Mouse (Mus musculus) forebrain, embryonic 16.5 days (tissue): ENCODE measurements around the gene Vasn. TPM values are rescaled to one million over a fixed set of nuclear protein-coding genes. Genes with fewer than 3 reads are reported as not detected.
A peak's percentile ranks its signal among the peaks of the same experiment; 100 is the strongest.

Source experiments
- ATAC-seq: fragments of 200-750 bp; cut with Nextera tagmentation; 2 replicates; pipeline ENCODE4 v1.8.0; 2017; ENCODE audit warnings: mild to moderate bottlenecking, moderate library complexity
- H3K27ac ChIP-seq: fragments of 300-500 bp; sonication (generic); 2 replicates; pipeline ENCODE4 v1.5.1; 2014; ENCODE audit warnings: low read length, control low read depth
- H3K27me3 ChIP-seq: fragments of 300-500 bp; sonication (generic); replicated peaks from 2 replicates; pipeline ENCODE4 v1.6.1; 2014; ENCODE audit warnings: low read length; ENCODE audit not compliant: control insufficient read depth, insufficient read depth
- H3K36me3 ChIP-seq: fragments of 300-500 bp; sonication (generic); 2 replicates; pipeline ENCODE4 v1.6.1; 2014; ENCODE audit not compliant: control insufficient read depth, insufficient read depth
- H3K4me1 ChIP-seq: fragments of 300-500 bp; sonication (generic); replicated peaks from 2 replicates; pipeline ENCODE4 v1.6.1; 2014; ENCODE audit warnings: low read length; ENCODE audit not compliant: control insufficient read depth, insufficient read depth
- H3K4me2 ChIP-seq: fragments of 300-500 bp; sonication (generic); 2 replicates; pipeline ENCODE4 v1.6.1; 2014; ENCODE audit warnings: mild to moderate bottlenecking, low read length, control low read depth
- H3K4me3 ChIP-seq: fragments of 300-500 bp; sonication (generic); replicated peaks from 2 replicates; pipeline ENCODE4 v1.5.1; 2014; ENCODE audit warnings: mild to moderate bottlenecking, low read length, control low read depth
- H3K9ac ChIP-seq: fragments of 300-500 bp; sonication (generic); replicated peaks from 2 replicates; pipeline ENCODE4 v1.6.1; 2014; ENCODE audit warnings: low read depth, low read length, control low read depth
- H3K9me3 ChIP-seq: fragments of 300-500 bp; sonication (generic); 2 replicates; pipeline ENCODE4 v1.6.1; 2016; ENCODE audit warnings: low read length; ENCODE audit not compliant: control insufficient read depth
- WGBS: fragments of 180-500 bp; shearing (Covaris S2); extraction: QIAGEN DNeasy Blood & Tissue Kit; methylation state at CpG from one replicate; pipeline ENCODE4 v1.1.7; 2014; 5-methylcytosine and 5-hydroxymethylcytosine counted together
- polyA plus RNA-seq: library from polyadenylated mRNA; unstranded; fragments of >200 nt; fragmentation: Nextera tagmentation; extraction: Ambion mirVana; gene quantifications from 2 replicates; pipeline ENCODE4 v1.2.1, GENCODE M21; 2015

Gene Vasn
- 3.2 and 4.3 TPM in 2 replicates for polyA plus RNA-seq

DNA sequence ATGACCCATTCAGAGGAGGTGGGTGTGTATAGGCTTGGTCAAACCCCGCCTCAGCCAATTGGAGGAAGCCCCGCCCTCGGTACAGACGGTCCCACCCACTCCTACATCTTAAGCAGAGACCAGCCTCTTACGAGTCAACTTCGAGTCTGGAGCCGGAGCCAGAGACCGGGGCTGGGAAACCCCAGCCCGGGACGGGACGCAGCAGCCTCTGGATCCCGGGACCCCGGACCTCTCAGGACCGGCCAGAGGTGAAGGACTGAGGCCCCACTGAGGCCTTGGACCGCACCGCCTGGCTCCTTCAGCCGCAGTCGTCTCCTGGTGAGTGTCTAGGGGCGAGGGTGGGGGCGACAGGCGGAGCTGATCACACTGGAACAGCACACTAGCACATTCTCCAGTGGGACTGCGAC lies at the start of gene Vasn, which contains the start of gene Dnaja3:
Vasn (plus strand) TSS at position 111 of the 407 bp plus-strand sequence.
Dnaja3 (plus strand) TSS at position 159 of the 407 bp plus-strand sequence.
- Histone ChIP-seq H3K4me3 (peak within 1 kb of the TSS; percentile 47), H3K9ac (peak within 1 kb of the TSS; percentile 46), H3K27ac (no peak within 1 kb of the TSS), H3K36me3 (0 out of 2 replicates have a peak, but pooled peaks cover 2% of the 10 kb centered on the region), H3K9me3 (no peaks in the 10 kb centered on the region), H3K4me2 (peak within 1 kb of the TSS; percentile 64), H3K27me3 (no peaks in the 10 kb centered on the region), H3K4me1 (peaks cover 36% of the 10 kb centered on the region)
- peak; percentile 88 for ATAC-seq
- under 1% methylated on average over 22 of the region's 22 CpGs for WGBS

DNA sequence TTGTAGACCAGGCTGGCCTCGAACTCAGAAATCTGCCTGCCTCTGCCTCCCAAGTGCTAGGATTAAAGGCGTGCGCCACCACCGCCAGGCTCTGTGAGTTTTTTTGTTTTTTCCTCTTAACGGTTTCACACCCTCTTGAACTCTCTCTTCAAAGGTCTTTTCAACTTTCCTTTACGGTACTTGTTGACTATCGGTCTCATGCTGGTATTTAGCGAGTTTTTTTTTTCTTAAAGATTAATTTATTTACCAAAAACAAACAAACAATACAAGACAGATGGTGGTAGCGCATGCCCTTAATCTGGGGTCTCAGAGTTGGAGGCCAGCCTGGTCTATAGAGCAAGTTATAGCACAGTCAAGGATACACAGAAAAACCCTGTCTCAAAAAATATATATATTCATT lies 49.5 kb upstream of the Vasn start:
- H3K27ac ChIP-seq, result no peak overlapping the region
- H3K27me3 ChIP-seq, result no peaks in the 10 kb centered on the region
- H3K9me3 ChIP-seq, result no peaks in the 10 kb centered on the region
- H3K4me2 ChIP-seq, result no peak overlapping the region
- H3K4me1 ChIP-seq, result peaks cover 32% of the 10 kb centered on the region
- H3K9ac ChIP-seq, result no peak overlapping the region
- ATAC-seq, result no peak
- no peaks in the 10 kb centered on the region; the same call in 1 of the 2 replicates for H3K36me3 ChIP-seq
- 94% methylated on average over 9 of the region's 9 CpGs for WGBS
- no peak overlapping the region for H3K4me3 ChIP-seq

GRCm38 (mm10) chr16:4592909-4593875 lies 46.5 kb upstream of the Vasn start:
- Histone ChIP-seq H3K4me1 (peaks cover 46% of the 10 kb centered on the region), H3K4me3 (peak overlapping the region; percentile 57)
- WGBS, result 12% methylated on average over 32 of the region's 32 CpGs

DNA sequence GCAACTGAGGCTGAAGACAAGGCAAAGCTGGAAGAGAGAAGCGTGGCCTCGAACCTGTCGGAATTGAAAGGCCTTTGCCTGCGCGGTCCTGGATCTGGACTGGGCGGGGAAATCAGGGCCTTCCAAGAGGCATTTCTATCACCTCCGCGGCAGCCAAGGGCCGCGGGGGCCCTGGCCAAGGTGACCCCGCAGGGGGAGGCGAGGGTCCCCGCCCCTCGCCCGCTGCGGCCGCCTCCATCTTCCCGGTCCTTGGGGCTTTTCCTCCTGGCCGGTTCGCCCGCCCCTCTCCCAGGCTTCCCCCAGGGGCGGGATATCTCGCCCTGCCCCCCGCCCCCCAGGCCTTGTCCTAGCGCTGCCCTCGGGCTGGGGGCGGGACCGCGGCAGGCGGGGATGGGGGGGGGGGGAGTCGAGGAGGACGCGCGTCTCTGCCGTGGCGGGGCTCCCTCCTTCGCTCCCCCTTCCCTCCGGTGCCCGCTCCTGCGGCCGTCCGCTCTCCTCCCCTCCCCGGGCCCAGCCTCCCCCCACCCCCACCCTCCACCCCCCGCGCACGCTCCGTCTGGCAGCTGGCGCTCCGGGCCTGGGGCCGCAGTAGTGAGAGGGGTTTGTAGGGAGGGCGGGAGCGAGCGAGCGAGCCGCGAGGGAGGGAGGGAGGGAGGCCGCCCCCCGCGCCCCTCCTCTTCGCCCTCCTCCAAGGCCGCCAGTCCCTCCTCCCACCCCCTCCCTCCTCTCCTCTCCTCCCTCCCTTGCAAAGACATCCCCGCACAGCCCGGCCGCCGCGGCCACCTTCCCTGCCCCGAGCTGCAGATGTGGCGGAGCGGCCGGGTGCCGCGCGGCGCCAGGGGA lies 45.5 kb upstream of the Vasn start, which contains the start of gene Glis2:
Glis2 (plus strand) TSS at position 743 of the 843 bp plus-strand sequence.
- peaks cover 56% of the 10 kb centered on the region for H3K4me1 ChIP-seq
- peak; percentile 81 for ATAC-seq
- H3K9me3 ChIP-seq, result no peaks in the 10 kb centered on the region

More at GRCm38 (mm10) chr16:4592909-4593875, 46.5 kb upstream of the Vasn start:
- peak; percentile 9; the same call in 1 of the 2 replicates for ATAC-seq
- Histone ChIP-seq H3K9me3 (no peaks in the 10 kb centered on the region), H3K9ac (peak overlapping the region; percentile 83), H3K27me3 (no peaks in the 10 kb centered on the region), H3K36me3 (no peaks in the 10 kb centered on the region; the same call in 1 of the 2 replicates), H3K27ac (peak overlapping the region; percentile 91), H3K4me2 (peak overlapping the region; percentile 91)

DNA sequence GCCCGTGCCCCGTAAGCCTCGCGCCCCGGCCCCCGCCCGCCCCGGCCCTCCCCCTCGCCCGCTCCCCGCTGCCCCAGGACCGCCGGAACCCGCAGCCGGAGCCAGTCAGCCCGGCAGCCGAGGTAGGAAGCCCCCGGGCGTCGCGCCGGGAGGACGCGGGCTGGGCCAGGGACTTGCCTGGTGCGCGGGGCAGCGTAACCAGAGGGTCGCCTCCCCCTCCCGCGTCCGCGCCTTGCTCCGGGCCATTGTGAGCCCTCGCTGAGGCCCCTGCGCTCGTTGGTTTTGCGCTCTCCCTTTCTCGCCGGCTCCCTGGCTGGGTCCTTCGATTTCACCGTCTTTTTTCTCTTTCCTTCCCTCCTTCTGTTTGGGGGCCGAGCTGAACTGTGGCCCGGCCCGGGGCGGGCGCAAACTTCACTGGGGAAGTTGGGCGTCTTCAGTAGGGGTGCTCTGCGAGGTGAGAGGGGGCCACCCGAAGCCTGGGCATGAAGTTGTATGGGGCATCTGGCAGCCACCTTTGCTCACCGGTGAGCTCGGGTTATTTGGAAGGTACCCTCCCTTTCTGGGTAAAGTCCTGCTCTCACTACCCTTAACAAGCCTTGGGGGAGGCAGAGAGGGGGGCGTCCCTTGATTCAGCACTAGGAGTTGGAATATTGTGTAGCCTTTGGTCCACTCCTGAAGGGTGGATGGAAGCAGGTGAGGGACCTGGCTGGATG lies 44.8 kb upstream of the Vasn start:
- Histone ChIP-seq H3K4me2 (peak overlapping the region; percentile 91), H3K27ac (peak overlapping the region; percentile 91), H3K9ac (peak overlapping the region; percentile 83), H3K9me3 (no peaks in the 10 kb centered on the region), H3K27me3 (no peaks in the 10 kb centered on the region), H3K4me1 (peaks cover 57% of the 10 kb centered on the region), H3K36me3 (no peaks in the 10 kb centered on the region; the same call in 1 of the 2 replicates), H3K4me3 (peak overlapping the region; percentile 57)
- ATAC-seq, result peak; percentile 54
- WGBS, result 0% methylated on average over 43 of the region's 52 CpGs

More for the DNA sequence above, 45.5 kb upstream of the Vasn start, which contains the start of gene Glis2:
- Histone ChIP-seq H3K4me2 (peak within 1 kb of the TSS; percentile 91), H3K27me3 (no peaks in the 10 kb centered on the region), H3K4me3 (peak within 1 kb of the TSS; percentile 57), H3K36me3 (no peaks in the 10 kb centered on the region; the same call in 1 of the 2 replicates), H3K27ac (peak within 1 kb of the TSS; percentile 91), H3K9ac (peak within 1 kb of the TSS; percentile 83)
- 2% methylated on average over 21 of the region's 74 CpGs for WGBS

DNA sequence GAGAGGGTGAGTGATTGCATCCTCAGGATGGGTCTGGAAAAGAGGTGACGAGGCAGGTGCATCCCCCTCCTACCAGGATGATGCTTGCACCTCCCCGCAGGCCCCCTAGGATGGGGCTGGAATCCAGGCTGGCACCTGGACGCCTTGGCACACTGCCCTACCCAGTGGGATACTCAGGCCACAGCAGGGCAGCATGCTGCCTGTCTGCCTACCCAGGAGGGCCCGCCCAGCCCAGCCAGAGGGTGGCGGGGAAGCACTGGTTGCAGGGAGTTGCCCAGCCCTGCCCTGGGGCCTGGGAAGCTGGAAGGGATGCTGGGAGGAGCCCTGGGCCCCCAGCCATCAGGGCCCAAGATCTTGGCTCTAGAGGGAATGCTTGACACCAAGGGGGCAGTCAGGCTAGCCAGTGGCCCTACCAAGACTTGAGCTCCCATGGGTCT lies 44.2 kb upstream of the Vasn start:
- Histone ChIP-seq H3K27ac (peak overlapping the region; percentile 91), H3K9ac (peak overlapping the region; percentile 83), H3K4me3 (peak overlapping the region; percentile 57), H3K9me3 (no peaks in the 10 kb centered on the region), H3K27me3 (no peaks in the 10 kb centered on the region), H3K4me2 (peak overlapping the region; percentile 91), H3K4me1 (peaks cover 57% of the 10 kb centered on the region), H3K36me3 (no peaks in the 10 kb centered on the region; the same call in 1 of the 2 replicates)
- 0% methylated on average over 5 of the region's 5 CpGs for whole genome bisulfite sequencing
- no peak for ATAC-seq

- peak overlapping the region; percentile 91 for H3K4me2 ChIP-seq
- H3K27ac ChIP-seq, result peak overlapping the region; percentile 61; the same call in 1 of the 2 replicates
- H3K4me3 ChIP-seq, result peak overlapping the region; percentile 57
- WGBS, result 7% methylated on average over 3 of the region's 3 CpGs
- H3K36me3 ChIP-seq, result no peaks in the 10 kb centered on the region
- ATAC-seq, result 0 out of 2 replicates have a peak, but pooled peaks have one; percentile 5
- no peaks in the 10 kb centered on the region for H3K9me3 ChIP-seq
- peaks cover 57% of the 10 kb centered on the region for H3K4me1 ChIP-seq
- peak overlapping the region; percentile 83 for H3K9ac ChIP-seq
- no peaks in the 10 kb centered on the region for H3K27me3 ChIP-seq
These were observed 43.5 kb upstream of the Vasn start for GRCm38 (mm10) chr16:4596141-4596728.

DNA sequence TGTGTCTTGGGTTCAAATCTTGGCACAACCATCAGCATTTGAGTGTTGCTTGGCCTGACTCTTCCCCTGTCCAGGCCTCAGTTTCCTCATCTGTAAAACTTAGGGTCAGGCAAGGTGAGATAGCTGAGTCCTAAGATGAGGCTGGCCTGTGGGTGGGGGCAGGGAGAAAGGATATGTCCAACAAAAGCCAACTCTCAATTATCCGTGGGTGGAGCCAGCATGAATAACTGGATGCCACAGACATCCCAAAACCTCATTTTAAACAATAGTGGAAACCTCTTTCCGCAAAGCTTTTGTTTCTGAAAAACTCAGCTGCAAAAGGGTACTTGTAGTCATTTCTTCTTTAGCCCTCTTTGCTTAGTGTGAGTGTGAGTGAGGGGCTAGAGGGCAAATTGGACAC lies 42.9 kb upstream of the Vasn start:
- Histone ChIP-seq H3K27ac (0 out of 2 replicates have a peak overlapping the region, but pooled peaks have one; percentile 45), H3K27me3 (no peaks in the 10 kb centered on the region), H3K4me3 (no peak overlapping the region), H3K9ac (0 out of 2 replicates have a peak overlapping the region, but pooled peaks have one; percentile 20), H3K36me3 (no peaks in the 10 kb centered on the region), H3K9me3 (no peaks in the 10 kb centered on the region), H3K4me1 (peaks cover 57% of the 10 kb centered on the region), H3K4me2 (peak overlapping the region; percentile 91; the same call in 1 of the 2 replicates)
- 27% methylated on average over 2 of the region's 2 CpGs for WGBS
- no peak for ATAC-seq
